Mouse (Mus musculus): ENCODE data around the gene Fam168b.

DNA sequence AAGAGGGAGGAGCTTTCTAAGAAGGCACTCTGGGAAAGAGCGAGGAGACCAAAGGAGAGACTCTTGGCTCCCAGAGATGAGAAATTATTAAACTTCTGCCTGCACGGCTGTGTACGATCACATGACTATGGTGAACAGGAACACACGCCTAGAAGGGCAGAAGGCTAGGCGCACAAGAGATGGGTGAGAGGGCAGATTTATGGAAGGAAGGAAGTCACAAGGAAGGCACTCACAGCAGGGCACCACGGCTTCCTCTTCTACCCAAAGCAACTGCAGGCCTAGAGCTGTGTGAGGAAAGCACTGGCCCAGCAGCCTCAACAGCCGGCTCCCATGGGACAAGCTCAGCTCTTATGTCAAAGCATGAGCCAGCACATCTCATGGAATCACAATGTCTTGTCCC lies 15.0 kb downstream of the Fam168b start:
- TF ChIP-seq POLR2A (IDR thresholded peaks at IDR 0.05; ENCODE audit: insufficient read depth, low read depth, low read length), result no peak
- no peak for TF ChIP-seq EP300 (IDR thresholded peaks at IDR 0.05; ENCODE audit: insufficient read depth, low read depth, low read length)
